Mouse (Mus musculus) stomach, postnatal 0 days (tissue): ENCODE data around the gene Ddx47.

Experiments
- CTCF ChIP-seq: IDR thresholded peaks from 2 replicates; pipeline ENCODE4 v1.5.1; 2016; ENCODE audit warnings: antibody characterized with exemption, low read depth, mild to moderate bottlenecking, moderate library complexity
- EP300 ChIP-seq: optimal IDR thresholded peaks from 2 replicates; pipeline ENCODE3; 2016; ENCODE audit warnings: antibody characterized with exemption

DNA sequence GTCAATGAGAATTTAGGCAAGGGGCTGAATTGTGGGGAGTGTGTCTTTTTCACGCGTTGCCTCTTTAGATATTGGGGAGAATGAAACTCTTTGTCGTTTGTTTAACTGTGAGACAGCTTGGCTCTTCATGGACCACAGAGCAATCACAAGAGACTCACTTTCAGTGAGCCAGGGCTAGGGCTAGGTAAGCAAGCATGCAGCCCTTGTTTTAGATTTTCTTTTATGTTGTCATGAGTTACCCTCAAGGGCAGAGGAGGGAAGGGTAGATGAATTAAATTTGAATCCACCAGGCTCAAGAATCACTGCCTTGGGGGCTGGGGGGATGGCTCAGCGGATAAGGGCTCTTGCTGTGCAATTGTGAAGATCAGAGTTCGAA lies 48.9 kb upstream of the Ddx47 start:
- no peak for TF ChIP-seq EP300
- TF ChIP-seq CTCF: no peak
